In genomic region chr15:10922570-10922969, GRCm38 (mm10) we compare ENCODE assay signal across 15 mouse cellular contexts. TPM values are rescaled to one million over a fixed set of nuclear protein-coding genes. Genes with fewer than 3 reads are reported as not detected.
DNase-seq lines count a peak whose midpoint lies in the region; ATAC-seq lines count a peak whose summit lies in the region.
"Had no signal": no experiment of that assay in that cellular context is flagged by ENCODE, and none has a peak within 500 bp of the region (broad histone marks: within the 10 kb centered on the region; RNA-seq: fewer than 3 reads in every experiment).

No protein-coding gene starts in this region.

- no peak overlapping the region for H3K4me3 ChIP-seq in forebrain, embryonic 12.5 days (replicated peaks)
- H3K4me3 ChIP-seq in hindbrain, embryonic 12.5 days: no peak overlapping the region
- H3K4me3 ChIP-seq in midbrain, embryonic 12.5 days: no peak overlapping the region
- H3K4me3 ChIP-seq: neural tube, embryonic 12.5 days had no signal

- no peaks in the 10 kb centered on the region for H3K27me3 ChIP-seq in forebrain, embryonic 12.5 days
- no peaks in the 10 kb centered on the region for H3K27me3 ChIP-seq in hindbrain, embryonic 12.5 days
- no peaks in the 10 kb centered on the region for H3K27me3 ChIP-seq in midbrain, embryonic 12.5 days
- H3K27me3 ChIP-seq: neural tube, embryonic 12.5 days had no signal

- 35% methylated on average over 3 of the region's 3 CpGs for WGBS in forebrain, embryonic 12.5 days
- WGBS in hindbrain, embryonic 12.5 days: 31% methylated on average over 3 of the region's 3 CpGs
- WGBS in midbrain, embryonic 12.5 days: 17% methylated on average over 3 of the region's 3 CpGs

- DNase-seq in layer of hippocampus, adult 11-12 months (ENCODE audit: low spot score): peak; percentile 9
- no peak for DNase-seq in layer of hippocampus, adult 9-10 months (ENCODE audit: low spot score)
- DNase-seq in Muller cell, postnatal 12 days (ENCODE audit: inconsistent ontology term): no peak
- DNase-seq in lung, postnatal 25 days (ENCODE audit: low spot score): no peak
- DNase-seq in adrenal gland, adult 18-20 months (ENCODE audit: low spot score in 2 of 2): no peak
- DNase-seq: adrenal gland, adult 8-10 months; heart, postnatal 36 days had no signal

- H3K9me3 ChIP-seq in forebrain, embryonic 12.5 days: no peaks in the 10 kb centered on the region
- H3K9me3 ChIP-seq in hindbrain, embryonic 12.5 days (replicated peaks): no peaks in the 10 kb centered on the region
- no peaks in the 10 kb centered on the region for H3K9me3 ChIP-seq in midbrain, embryonic 12.5 days
- H3K9me3 ChIP-seq: neural tube, embryonic 12.5 days had no signal

- peak; percentile 46; the same call in 1 of the 2 replicates for ATAC-seq in forebrain, embryonic 12.5 days (ENCODE audit: low FRiP score)
- ATAC-seq in hindbrain, embryonic 12.5 days (ENCODE audit: low FRiP score): peak; percentile 82
- peak; percentile 90 for ATAC-seq in midbrain, embryonic 12.5 days (ENCODE audit: low FRiP score, low read depth)

- H3K27ac ChIP-seq in forebrain, embryonic 12.5 days: no peak overlapping the region
- H3K27ac ChIP-seq in hindbrain, embryonic 12.5 days: no peak overlapping the region
- H3K27ac ChIP-seq in midbrain, embryonic 12.5 days (replicated peaks): no peak overlapping the region
- H3K27ac ChIP-seq: liver, embryonic 14.5 days; neural tube, embryonic 12.5 days had no signal

- H3K4me2 ChIP-seq in forebrain, embryonic 12.5 days: no peak overlapping the region
- H3K4me2 ChIP-seq in hindbrain, embryonic 12.5 days (replicated peaks): no peak overlapping the region
- no peak overlapping the region for H3K4me2 ChIP-seq in midbrain, embryonic 12.5 days (replicated peaks)
- H3K4me2 ChIP-seq: neural tube, embryonic 12.5 days had no signal

- H3K4me1 ChIP-seq in forebrain, embryonic 12.5 days: peaks cover 7% of the 10 kb centered on the region
- H3K4me1 ChIP-seq in hindbrain, embryonic 12.5 days: no peaks in the 10 kb centered on the region
- peaks cover 5% of the 10 kb centered on the region; the same call in 1 of the 2 replicates for H3K4me1 ChIP-seq in midbrain, embryonic 12.5 days
- H3K4me1 ChIP-seq: neural tube, embryonic 12.5 days had no signal

- no peaks in the 10 kb centered on the region for H3K36me3 ChIP-seq in forebrain, embryonic 12.5 days (replicated peaks)
- H3K36me3 ChIP-seq in hindbrain, embryonic 12.5 days: no peaks in the 10 kb centered on the region
- no peaks in the 10 kb centered on the region for H3K36me3 ChIP-seq in midbrain, embryonic 12.5 days
- H3K36me3 ChIP-seq: neural tube, embryonic 12.5 days had no signal

- no peak overlapping the region for H3K9ac ChIP-seq in forebrain, embryonic 12.5 days
- H3K9ac ChIP-seq in hindbrain, embryonic 12.5 days: no peak overlapping the region
- H3K9ac ChIP-seq in midbrain, embryonic 12.5 days (replicated peaks): no peak overlapping the region
- H3K9ac ChIP-seq: liver, embryonic 14.5 days; neural tube, embryonic 12.5 days had no signal

RNA-seq across cellular contexts. Expression of gene C1qtnf3, which starts 29.6 kb away (rescaled TPM):
- 0.59 and 1.6 TPM in 2 replicates for polyA plus RNA-seq in forebrain, embryonic 12.5 days (2016; fragmentation: Nextera tagmentation; extraction: Ambion mirVana)
- 18.5 and 26.0 TPM in 2 replicates for polyA plus RNA-seq in hindbrain, embryonic 12.5 days (2016; fragmentation: Nextera tagmentation; extraction: Ambion mirVana)
- polyA plus RNA-seq in midbrain, embryonic 12.5 days (2016; fragmentation: Nextera tagmentation; extraction: Ambion mirVana): 2.0 and 3.3 TPM in 2 replicates
- under 1 TPM; 0.38 to 0.86 TPM for total RNA-seq in adrenal gland, adult 18-20 months (2021)
- total RNA-seq: granulocyte monocyte progenitor cell, adult 5-6 weeks; left cerebral cortex, postnatal 25 days; megakaryocyte, adult 5-6 weeks had no signal

RNA-seq across cellular contexts. Expression of gene Amacr, which starts 59.0 kb away (rescaled TPM):
- 5.5 and 10.0 TPM in 2 replicates for polyA plus RNA-seq in forebrain, embryonic 12.5 days (2016; fragmentation: Nextera tagmentation; extraction: Ambion mirVana)
- polyA plus RNA-seq in hindbrain, embryonic 12.5 days (2016; fragmentation: Nextera tagmentation; extraction: Ambion mirVana): 10.2 and 11.9 TPM in 2 replicates
- polyA plus RNA-seq in midbrain, embryonic 12.5 days (2016; fragmentation: Nextera tagmentation; extraction: Ambion mirVana): 8.5 and 9.8 TPM in 2 replicates
- total RNA-seq in adrenal gland, adult 18-20 months (2021): 10 to 100 TPM; 17.0 to 21.6 TPM
